Mouse (Mus musculus) urinary bladder, adult 2 months (tissue): ENCODE measurements at regions not wholly inside any gene's neighbourhood (a gene's known extent, or its start where the extent isn't known, plus 50 kb on each side); places are given as distances from the start of the nearest gene placed in this dataset.
"Not testable (repeated sequence)": the region's sequence is repeated elsewhere in the genome, so short reads cannot be mapped to it uniquely, and the experiment has no call there.

Source experiments
- DNase-seq: peaks from one replicate; pipeline ENCODE4 v3.0.0; 2022; ENCODE audit warnings: low spot score

DNA sequence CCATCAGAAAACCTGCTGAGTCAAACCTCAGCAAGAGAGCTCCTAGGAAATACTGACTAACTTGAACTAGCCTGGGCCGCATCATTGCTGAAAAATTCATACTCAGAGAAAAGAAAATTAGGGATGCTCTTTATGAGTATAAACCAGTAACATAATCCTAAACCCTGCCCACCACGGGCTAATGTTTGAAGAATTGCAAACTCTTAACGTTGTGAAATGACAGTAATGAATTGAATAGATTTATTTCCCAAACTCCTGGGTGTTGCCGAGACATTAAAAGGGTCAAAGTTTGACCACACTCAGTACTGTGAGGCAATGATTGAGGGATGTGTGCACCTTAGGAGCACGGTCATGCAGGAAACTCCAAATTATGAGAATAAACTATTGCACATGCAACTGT, 125.3 kb downstream of the Gipc2 start:
- no peak for DNase-seq

DNA sequence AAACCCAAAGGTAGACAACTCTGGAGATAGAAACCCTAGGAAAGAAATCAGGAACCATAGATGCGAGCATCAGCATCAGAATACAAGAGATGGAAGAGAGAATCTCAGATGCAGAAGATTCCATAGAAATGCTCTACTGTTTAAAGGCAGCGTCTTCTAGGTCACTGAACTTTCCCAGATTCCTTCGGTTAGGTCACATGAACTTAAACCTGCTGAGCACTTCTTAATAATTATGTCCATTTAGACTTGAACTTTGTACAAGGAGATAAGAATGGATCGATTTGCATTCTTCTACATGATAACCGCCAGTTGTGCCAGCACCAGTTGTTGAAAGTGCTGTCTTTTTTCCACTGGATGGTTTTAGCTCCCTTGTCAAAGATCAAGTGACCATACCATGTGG, 129.2 kb downstream of the Gipc2 start:
- DNase-seq, result not testable (repeated sequence)

DNA sequence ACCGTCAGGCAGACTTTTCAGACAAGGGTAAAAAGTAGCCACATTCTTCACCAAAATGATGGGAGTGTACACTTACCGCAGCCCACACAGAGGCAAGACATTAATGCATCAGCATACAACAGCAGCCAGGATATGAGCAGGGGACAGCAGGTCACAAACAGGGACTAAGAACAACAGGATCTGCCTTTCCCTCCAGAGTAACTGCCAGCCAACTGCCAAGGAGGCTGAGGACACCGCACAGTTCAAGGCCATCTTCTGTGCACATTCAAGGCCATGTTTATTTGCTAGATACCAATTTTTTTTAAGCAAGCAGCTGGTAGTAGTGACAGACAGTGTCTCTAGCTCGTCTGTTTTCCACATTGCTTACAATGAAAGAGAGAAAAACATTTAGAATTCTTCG, 130.6 kb downstream of the Gipc2 start:
- no peak for DNase-seq

DNA sequence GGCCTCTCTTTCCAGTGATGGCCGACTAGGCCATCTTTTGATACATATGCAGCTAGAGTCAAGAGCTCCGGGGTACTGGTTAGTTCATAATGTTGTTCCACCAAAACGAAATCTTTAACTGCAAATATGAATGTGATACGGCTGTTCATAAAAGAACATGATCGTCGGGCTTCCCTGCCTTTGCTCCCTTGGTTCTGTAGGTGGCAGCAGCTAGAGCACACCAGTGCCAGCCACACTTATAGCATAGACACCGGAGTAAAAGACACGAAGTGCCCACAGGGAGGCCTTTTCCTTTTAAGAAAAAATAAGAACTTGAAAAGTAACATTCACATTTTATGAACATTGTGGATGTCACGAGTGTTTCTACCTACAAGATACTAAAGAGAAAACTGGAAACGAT, 131.3 kb downstream of the Gipc2 start:
- no peak for DNase-seq

DNA sequence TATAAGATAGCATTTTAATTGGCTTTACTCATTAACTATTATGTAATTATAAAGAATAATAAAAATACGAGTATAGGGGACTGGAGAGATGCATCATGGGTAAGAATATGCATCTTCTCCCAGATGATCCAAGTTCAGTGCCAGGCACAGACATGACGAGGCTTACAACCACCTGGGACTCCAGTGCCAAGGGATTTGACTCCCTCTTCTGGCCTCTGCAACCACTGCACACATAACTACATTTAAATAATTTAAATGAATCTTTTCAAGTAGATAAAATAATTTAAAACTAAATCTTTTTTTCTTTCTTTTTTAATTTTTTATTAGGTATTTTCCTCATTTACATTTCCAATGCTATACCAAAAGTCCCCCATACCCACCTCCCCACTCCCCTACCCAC, 131.8 kb downstream of the Gipc2 start:
- DNase-seq, result no peak

DNA sequence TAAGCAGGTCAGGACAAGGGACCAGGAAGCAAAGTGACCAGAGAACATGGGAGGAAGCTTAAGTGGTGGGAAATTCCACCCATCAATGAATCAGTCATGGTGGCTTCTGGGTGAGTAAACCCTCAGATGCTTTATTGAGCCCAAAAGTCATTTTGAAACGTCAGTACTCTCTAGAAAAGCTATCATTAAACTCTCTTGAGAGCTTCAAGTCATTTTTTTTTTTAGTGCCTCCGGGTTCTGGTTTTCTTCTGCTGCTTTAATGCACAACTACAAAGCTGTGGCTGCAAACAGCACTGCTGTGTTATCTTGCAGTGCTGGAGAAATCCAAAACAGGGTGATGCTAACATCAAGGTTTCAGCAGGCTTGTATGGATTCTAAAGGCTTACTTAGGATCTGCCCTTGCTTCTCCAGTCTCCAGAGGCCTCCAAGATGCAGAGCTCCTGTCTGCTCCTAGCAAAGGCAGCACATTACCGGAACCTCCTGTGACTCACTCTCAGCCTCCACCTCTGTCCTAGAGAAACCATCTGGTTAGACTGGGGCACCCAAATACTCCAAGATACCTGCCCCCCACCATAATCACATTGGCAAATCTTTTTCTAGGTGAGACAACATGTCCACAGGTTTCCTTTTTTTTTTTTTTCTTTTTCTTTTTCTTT, 133.2 kb downstream of the Gipc2 start:
- no peak for DNase-seq

DNA sequence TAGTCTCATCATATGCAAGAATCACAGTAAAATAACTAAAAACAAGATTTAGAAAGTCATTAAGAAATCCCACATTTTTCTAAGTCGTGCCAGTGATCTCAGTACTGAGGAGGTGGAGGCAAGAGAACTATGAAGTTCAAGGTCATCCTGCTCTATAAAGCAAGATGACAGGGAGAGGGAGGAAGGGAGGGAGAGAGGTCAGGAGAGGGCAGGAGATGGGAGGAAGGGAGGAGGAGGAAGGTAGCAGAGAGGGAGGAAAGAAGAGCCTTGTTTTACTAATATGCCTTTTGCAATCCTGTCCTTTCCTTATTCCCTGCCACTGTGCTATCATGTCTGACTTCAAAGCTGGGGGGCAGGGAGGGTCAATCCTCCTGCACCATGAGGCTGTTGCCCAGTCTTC, 137.3 kb downstream of the Gipc2 start:
- no peak for DNase-seq

DNA sequence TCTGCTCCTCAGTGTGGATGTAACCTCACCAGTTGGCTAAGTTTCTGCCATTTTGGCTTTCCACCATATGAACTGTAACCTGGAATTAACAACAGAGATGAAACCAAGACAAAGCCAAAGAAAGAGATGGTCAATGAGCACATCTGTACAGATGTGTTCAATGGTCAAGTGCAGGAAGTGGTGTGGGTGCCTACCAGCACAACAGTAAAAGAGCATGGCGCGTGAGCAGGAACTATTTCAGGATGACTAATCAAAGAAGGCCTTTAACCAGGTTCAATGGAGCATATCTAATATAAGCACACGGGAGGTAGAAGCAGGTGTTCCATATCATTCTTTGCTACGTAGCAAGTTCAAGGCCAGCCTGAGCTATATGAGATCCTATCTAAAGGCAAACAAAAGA, 140.0 kb downstream of the Gipc2 start:
- no peak for DNase-seq

DNA sequence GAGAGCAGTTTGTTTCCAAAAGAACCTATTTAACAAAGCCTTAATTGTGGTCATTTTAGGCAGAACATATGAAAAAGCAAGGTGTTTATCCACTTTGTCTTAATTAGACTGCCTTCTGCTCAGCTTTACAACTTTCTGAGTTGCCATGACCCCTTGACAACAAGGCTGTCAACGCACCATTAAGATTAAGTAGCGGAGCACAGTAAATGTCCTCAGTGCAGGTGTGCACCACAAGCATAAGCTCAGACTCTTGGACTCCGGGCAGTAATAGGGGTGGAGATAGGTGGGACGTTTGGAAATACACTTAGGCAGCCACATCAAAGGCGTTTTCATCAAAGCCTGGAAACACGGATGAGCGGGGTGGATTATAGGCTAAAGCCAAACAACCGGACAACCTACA, 140.9 kb downstream of the Gipc2 start:
- no peak for DNase-seq

DNA sequence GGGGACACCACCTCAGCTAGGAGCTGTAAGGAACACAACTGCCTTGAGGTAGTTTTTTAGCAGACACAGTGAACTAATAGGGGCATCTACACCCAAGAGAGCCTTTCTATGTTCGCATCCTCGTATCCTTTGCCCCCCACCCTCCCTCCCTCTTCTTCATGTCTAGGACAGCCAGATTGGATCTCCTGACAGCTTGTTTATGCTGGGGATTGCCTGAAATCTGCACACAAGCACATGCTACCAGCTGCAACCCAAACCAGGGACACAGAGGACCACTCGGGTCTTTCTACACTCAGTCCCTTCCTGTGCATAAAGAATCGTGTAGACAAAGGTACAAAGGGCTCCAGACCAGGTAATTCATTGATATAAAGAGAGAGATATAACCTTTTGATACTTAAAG, 159.3 kb downstream of the Gipc2 start:
- DNase-seq, result no peak

DNA sequence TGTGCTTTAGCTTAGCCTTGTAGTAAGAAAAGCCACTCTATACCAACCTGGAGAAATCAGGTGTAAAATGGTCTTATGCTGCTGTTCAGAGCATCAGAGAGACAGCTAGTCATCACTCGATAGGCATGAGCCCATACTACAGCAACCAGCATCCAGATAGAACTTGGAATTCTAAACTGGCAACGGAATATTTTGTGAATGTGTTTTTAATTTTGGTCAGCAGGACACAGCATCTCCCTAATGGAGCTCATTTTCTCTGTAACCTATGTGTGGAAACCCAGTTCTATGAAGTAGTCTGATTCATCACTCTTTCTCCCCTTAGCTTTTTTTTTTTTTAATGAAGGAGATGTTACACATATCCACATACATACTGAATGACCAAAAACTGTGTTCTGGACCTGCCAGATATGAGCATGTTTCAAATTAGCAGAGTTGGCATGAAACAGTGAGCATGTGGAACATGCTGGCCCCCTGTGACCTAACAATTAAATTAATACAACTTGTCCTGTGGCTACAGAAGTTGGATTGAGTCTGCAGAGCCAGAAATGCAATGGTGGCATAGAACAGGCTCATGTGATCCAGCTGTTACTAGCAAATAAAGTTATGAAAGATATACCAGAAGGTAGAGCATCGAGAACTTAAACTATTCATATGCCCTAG, 160.5 kb downstream of the Gipc2 start:
- DNase-seq, result no peak

DNA sequence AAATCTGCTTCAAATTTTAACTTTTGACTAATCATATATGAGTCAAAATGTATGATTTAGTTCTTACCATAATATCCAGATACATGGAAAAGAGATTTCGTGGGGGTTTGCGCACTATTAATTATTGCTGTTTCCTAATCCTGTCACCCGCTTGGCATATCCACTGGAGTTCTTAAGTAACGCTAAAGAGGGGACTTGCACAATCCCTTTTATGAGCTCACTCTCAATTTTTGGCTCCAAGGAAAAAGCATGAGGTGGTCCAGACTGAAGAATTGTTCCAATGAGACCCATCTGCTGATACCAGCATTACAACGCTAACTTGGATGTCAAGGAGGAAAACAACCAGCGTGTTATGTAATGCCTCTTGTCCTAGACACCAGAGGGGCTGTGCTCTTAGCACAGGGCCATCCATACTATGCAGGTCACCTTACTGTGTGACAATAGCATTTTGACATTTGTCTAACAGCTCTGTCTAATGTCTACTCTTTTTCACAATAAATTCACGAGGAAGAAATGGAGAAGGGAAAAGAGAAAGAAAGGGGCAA, 161.5 kb downstream of the Gipc2 start:
- DNase-seq, result no peak

DNA sequence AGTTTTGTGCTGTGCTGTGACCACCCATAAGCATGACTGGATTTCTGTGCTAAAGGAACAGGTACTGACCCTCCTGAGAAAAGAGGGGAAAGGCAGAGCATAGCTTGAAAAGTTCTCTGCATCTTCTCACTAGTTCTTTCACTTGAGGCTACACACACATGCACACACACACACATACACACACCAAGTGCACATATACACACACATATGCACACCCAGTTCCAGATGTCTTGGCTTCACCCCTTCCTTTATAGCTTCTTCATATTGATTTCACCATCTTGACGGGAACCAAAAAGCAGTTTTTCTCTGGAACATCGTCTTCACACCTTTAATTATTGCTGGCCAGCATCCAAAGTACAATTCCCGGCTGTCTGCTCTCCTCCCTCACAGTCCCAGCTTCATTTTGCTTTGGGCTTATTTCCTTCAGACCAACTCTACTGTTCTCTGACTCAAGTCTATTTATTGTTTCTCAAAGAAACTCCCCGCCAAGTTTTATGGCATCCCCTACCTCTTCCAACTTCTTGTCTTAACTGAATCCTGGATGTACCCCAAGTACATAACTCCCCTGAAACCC, 160.2 kb upstream of the Ptgfr start:
- DNase-seq, result no peak

DNA sequence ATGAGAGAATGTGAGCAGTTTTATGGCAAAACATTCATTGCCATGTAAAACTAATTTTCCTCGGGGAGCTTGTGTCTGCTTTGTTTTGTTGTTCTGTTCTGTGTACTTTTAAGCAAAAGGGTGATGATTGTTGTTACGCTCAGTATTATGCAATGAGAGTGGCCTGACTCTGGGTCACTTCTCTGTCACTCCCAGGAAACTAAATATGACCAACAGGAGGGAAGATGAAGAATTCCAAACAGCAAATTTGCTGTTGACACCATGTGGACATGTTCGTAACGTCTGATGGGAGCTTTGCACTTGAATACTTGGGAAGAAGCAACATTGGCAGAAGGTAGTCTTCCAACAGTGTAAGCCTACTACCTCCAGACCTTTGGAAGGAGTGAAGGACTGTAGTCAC, 159.7 kb upstream of the Ptgfr start:
- DNase-seq, result no peak

DNA sequence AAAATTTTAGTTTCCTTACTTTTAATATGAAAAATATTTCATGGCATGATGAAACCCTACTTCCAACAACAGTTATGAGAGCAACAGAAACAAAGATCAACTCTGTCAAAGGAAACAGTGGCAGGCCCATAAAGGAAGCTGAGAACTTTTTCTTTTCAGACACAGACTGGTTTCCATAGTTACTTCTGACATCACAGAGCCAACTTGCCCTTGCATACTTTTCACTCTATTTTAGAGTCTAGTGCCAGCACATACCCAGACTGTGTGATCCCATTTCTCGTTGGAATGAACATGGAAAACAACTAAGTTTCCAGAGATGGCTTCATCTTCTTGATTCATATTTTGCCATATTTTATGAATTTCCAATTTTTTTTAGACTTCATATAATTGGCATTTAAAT, 150.8 kb upstream of the Ptgfr start:
- DNase-seq, result no peak

DNA sequence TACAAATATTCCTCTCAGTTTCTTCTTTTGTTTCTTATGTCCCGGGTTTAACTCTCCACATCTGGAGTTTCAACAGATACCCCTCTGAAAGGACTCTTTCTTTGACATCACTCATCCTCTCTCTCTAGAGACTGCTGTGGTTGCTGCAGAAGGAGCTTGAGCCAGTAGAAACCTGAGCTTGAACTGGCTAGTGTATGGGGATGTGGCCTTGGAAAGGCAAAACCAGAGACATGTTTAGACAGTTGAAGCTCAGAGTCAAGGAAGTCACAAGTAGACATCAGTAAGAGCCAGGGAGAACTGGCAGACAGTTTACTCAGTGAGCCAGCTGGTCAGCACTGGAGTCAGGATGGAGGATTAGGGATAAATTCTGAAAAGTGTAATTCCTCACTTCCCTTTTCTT, 140.7 kb upstream of the Ptgfr start:
- DNase-seq, result no peak

DNA sequence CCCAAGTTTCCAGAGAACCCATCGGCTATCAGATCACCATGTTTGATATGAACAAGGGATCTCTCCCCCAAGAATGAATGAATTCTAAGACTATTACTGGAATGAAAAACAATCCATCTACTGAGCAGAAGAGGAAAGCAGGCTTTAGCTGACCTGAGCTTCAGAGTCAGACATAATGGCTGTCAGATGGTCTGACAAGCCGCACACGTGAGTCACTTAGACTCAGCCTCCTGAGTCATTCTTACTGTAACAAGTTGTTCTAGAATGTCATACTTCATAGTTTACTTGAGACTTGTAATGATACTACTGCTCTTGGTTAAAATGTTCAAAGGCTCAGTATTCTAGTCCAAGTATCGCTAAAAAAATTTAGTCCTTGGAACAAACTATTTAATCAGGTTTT, 140.2 kb upstream of the Ptgfr start:
- DNase-seq, result no peak

DNA sequence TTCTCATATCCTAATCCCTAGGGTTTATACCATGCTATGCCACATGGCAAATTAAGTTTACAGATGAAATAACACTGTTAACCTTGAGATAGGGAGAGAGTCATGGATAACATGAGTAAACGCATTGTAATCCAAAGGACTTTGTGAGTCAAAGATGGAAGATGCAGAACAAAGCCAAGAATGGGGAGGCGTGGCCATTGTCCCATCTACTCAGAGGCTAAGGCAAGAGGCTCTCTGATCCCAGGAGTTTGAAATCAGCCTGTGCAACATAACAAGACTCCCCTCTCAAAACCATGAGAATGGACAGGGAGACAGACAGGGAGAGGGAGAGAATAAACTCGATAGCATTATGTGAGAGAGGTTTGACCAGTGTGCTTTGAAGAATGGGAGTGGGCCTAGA, 112.4 kb upstream of the Ptgfr start:
- DNase-seq, result no peak

DNA sequence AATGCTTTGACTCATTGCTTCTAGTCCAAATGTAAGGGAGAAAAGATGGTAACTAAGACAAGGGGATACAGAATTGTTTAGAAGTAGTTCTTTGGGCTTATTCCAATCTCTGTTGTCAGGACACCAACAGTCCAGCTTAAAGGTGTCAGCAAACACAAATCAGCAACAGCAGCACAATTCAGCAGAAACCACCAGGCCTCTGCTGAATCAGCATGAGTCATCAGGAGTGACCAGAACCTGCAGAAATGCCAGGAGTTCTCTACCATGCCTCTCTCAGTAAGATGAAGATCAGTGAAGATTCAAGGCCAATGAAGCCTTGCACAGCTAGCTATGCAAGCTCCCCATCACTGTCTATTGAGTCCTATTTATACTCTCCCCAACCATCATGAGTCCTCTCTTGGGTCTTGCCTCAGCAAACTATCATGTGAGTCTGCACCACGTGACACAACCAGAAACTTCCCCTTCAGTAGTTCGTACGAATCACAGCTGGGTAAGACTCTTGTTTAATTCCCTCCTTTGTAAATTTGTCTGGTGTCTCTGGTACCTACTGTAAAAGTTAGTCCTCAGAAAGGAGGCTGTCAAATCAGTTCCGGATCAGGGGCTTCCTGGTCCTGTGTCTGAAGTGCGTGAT, 110.7 kb upstream of the Ptgfr start:
- DNase-seq, result no peak

DNA sequence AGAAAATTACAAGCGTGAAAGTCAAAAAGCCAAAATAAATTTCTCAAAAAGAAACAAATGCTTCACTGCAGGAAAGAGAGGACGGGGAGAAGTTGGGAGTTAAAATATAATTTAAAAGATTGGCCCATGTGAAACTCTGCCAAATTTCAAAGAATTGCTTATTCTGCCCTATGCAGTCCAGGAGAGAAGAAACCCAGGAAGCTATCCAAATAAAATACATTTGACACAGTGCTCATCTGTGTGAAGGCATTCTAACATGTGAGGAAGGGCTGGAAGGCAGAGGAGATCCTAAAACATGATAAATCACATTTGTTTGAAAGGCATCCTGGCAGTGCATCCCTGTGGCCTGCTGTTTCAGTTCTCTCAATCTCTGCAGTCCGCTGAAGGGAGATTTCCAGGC, 108.5 kb upstream of the Ptgfr start:
- DNase-seq, result no peak

DNA sequence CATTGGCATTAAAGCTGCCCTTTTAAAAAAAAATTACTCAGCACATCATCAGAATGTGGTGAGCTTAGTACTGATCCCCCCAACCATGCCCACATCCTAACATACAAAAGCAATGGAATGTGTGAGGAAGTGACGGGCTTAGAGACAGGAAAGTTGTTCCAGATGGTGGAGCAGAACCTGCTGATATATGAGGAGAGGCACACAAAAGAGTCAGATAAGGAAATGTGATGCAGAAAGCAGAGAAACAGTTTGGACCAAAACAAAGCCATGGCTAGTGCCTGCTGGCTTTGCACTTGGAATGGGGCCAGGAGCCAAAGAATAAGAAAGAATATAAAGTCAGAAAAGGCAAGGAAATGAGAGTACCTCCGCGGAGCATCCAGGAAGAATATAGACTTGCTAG, 106.1 kb upstream of the Ptgfr start:
- DNase-seq, result no peak

DNA sequence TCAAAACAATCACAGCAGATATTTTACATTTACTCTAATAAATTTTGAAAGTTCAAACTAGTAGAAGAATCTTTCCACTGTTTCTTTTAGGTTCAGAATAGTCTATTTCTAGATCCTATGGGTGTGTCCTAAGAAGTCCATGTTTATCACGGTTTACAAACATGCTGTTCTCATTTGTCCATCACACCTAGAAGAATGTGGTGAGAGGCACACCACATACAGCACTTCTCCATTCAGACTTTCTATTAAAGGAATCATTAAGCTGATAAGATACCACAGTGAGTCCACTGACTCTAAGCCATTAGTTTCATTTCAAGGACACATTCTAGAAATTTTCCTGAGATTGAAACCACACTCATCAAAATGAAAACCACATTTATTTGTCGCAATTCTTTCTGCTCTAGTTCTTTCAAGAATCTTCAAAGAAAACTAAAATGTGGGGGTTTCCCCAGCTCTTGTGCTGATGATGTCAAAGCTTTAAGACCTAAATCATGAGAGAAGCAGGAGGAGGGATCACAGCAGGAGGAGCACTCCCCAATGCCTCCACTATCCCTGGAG, 101.1 kb upstream of the Ptgfr start:
- no peak for DNase-seq

DNA sequence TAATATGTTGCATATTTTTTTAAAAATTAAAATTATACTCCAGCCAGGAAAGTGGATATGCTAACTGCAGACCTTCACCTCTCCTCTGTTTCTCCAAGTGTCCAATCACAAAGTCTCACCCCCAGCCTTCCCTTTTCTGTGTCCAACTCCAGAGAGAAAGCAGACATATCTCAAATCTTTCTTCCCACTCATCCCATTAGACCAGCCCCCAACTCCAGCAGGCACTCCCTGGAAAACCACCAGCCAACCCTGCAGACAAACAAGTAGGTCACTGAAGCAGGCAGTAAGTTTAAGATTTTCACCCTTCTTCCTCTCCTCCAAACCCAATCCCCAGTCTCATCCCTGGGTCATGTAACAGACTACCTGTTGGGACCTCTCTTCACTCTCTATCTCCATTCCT, 94.2 kb upstream of the Ptgfr start:
- no peak for DNase-seq
